Mouse (Mus musculus) hindbrain, embryonic 12.5 days (tissue): ENCODE measurements around the gene Dnaic2. TPM values are rescaled to one million over a fixed set of nuclear protein-coding genes. Genes with fewer than 3 reads are reported as not detected.

ENCODE experiments used
- ATAC-seq: fragments of 200-750 bp; cut with Nextera tagmentation; 2 replicates; pipeline ENCODE4 v1.8.0; 2017; ENCODE audit warnings: moderate TSS enrichment; ENCODE audit not compliant: low FRiP score
- H3K27ac ChIP-seq: fragments of 300-500 bp; sonication (generic); 2 replicates; pipeline ENCODE4 v1.5.1; 2016; ENCODE audit warnings: mild to moderate bottlenecking
- H3K27me3 ChIP-seq: fragments of 300-500 bp; sonication (generic); 2 replicates; pipeline ENCODE4 v1.6.1; 2016; ENCODE audit warnings: mild to moderate bottlenecking
- H3K36me3 ChIP-seq: fragments of 300-500 bp; sonication (generic); 2 replicates; pipeline ENCODE4 v1.6.1; 2016; ENCODE audit warnings: mild to moderate bottlenecking
- H3K4me1 ChIP-seq: fragments of 300-500 bp; sonication (generic); 2 replicates; pipeline ENCODE4 v1.6.1; 2016
- H3K4me2 ChIP-seq: fragments of 300-500 bp; sonication (generic); replicated peaks from 2 replicates; pipeline ENCODE4 v1.6.1; 2016; ENCODE audit warnings: mild to moderate bottlenecking
- H3K4me3 ChIP-seq: fragments of 300-500 bp; sonication (generic); 2 replicates; pipeline ENCODE4 v1.5.1; 2016; ENCODE audit warnings: mild to moderate bottlenecking
- H3K9ac ChIP-seq: fragments of 300-500 bp; sonication (generic); 2 replicates; pipeline ENCODE4 v1.6.1; 2016; ENCODE audit warnings: mild to moderate bottlenecking, moderate library complexity
- H3K9me3 ChIP-seq: fragments of 300-500 bp; sonication (generic); replicated peaks from 2 replicates; pipeline ENCODE4 v1.6.1; 2016; ENCODE audit warnings: mild to moderate bottlenecking
- WGBS: fragments of 180-500 bp; shearing (Covaris S2); methylation state at CpG from one replicate; pipeline ENCODE4 v1.1.7; 2016; 5-methylcytosine and 5-hydroxymethylcytosine counted together
- polyA plus RNA-seq: library from polyadenylated mRNA; unstranded; fragments of >200 nt; fragmentation: Nextera tagmentation; extraction: Ambion mirVana; gene quantifications from 2 replicates; pipeline ENCODE4 v1.2.1, GENCODE M21; 2016

The Dnaic2 gene
- polyA plus RNA-seq, 1 experiment from 2014 or later: 3.3 TPM

GRCm38 (mm10) chr11:114729832-114730363, 2.7 kb downstream of the Dnaic2 start:
- no peak for ATAC-seq

GRCm38 (mm10) chr11:114731711-114732110, 4.5 kb downstream of the Dnaic2 start:
- Histone ChIP-seq H3K9ac (no peak overlapping the region), H3K27me3 (peaks cover 11% of the 10 kb centered on the region; the same call in 1 of the 2 replicates), H3K36me3 (no peaks in the 10 kb centered on the region), H3K4me2 (no peak overlapping the region), H3K9me3 (no peaks in the 10 kb centered on the region), H3K4me3 (no peak overlapping the region), H3K4me1 (peaks cover 27% of the 10 kb centered on the region), H3K27ac (no peak overlapping the region)
- WGBS: 78% methylated on average over 4 of the region's 4 CpGs
- ATAC-seq: no peak

More at GRCm38 (mm10) chr11:114729832-114730363, 2.7 kb downstream of the Dnaic2 start:
- H3K27ac ChIP-seq: no peak overlapping the region
- H3K9me3 ChIP-seq: no peaks in the 10 kb centered on the region
- peaks cover 11% of the 10 kb centered on the region; the same call in 1 of the 2 replicates for H3K27me3 ChIP-seq
- peaks cover 32% of the 10 kb centered on the region for H3K4me1 ChIP-seq
- no peak overlapping the region for H3K9ac ChIP-seq
- WGBS: 52% methylated on average over 6 of the region's 6 CpGs
- H3K4me3 ChIP-seq: no peak overlapping the region
- no peak overlapping the region for H3K4me2 ChIP-seq
- no peaks in the 10 kb centered on the region for H3K36me3 ChIP-seq

GRCm38 (mm10) chr11:114732890-114733289, 5.7 kb downstream of the Dnaic2 start:
- no peaks in the 10 kb centered on the region for H3K36me3 ChIP-seq
- no peak overlapping the region for H3K4me3 ChIP-seq
- H3K9ac ChIP-seq: no peak overlapping the region
- H3K27ac ChIP-seq: no peak overlapping the region
- 83% methylated on average over 22 of the region's 22 CpGs for WGBS
- H3K9me3 ChIP-seq: no peaks in the 10 kb centered on the region
- peaks cover 19% of the 10 kb centered on the region for H3K4me1 ChIP-seq
- H3K27me3 ChIP-seq: peaks cover 7% of the 10 kb centered on the region; the same call in 1 of the 2 replicates
- H3K4me2 ChIP-seq: no peak overlapping the region
- no peak for ATAC-seq

- Histone ChIP-seq H3K27ac (no peak overlapping the region), H3K36me3 (no peaks in the 10 kb centered on the region), H3K4me3 (no peak overlapping the region), H3K27me3 (peaks cover 8% of the 10 kb centered on the region; the same call in 1 of the 2 replicates), H3K4me1 (peaks cover 11% of the 10 kb centered on the region), H3K4me2 (no peak overlapping the region), H3K9ac (no peak overlapping the region), H3K9me3 (no peaks in the 10 kb centered on the region)
- ATAC-seq: no peak
- WGBS: 89% methylated on average over 2 of the region's 2 CpGs
Observed at GRCm38 (mm10) chr11:114736111-114736510, 8.9 kb downstream of the Dnaic2 start.

- Histone ChIP-seq H3K9me3 (no peaks in the 10 kb centered on the region), H3K27ac (peak overlapping the region; percentile 48; the same call in 1 of the 2 replicates), H3K27me3 (peaks cover 8% of the 10 kb centered on the region; the same call in 1 of the 2 replicates), H3K4me2 (no peak overlapping the region), H3K36me3 (no peaks in the 10 kb centered on the region), H3K4me3 (no peak overlapping the region), H3K4me1 (peaks cover 21% of the 10 kb centered on the region), H3K9ac (no peak overlapping the region)
- WGBS: 23% methylated on average over 11 of the region's 11 CpGs
- no peak for ATAC-seq
Observed at GRCm38 (mm10) chr11:114736913-114737624, 9.9 kb downstream of the Dnaic2 start.

- Histone ChIP-seq H3K27me3 (peaks cover 18% of the 10 kb centered on the region), H3K9ac (no peak overlapping the region), H3K9me3 (no peaks in the 10 kb centered on the region), H3K4me3 (no peak overlapping the region), H3K4me2 (no peak overlapping the region), H3K36me3 (no peaks in the 10 kb centered on the region), H3K27ac (no peak overlapping the region), H3K4me1 (peaks cover 22% of the 10 kb centered on the region)
- ATAC-seq: no peak
- 27% methylated on average over 10 of the region's 10 CpGs for WGBS
Observed at GRCm38 (mm10) chr11:114740598-114740997, 13.4 kb downstream of the Dnaic2 start.

- Histone ChIP-seq H3K4me2 (peak overlapping the region; percentile 12; the same call in 1 of the 2 replicates), H3K27me3 (peaks cover 21% of the 10 kb centered on the region), H3K36me3 (no peaks in the 10 kb centered on the region), H3K27ac (0 out of 2 replicates have a peak overlapping the region, but pooled peaks have one; percentile 55), H3K4me1 (peaks cover 22% of the 10 kb centered on the region), H3K9me3 (no peaks in the 10 kb centered on the region), H3K4me3 (no peak overlapping the region), H3K9ac (no peak overlapping the region)
- peak; percentile 81 for ATAC-seq
- 7% methylated on average over 6 of the region's 6 CpGs for WGBS
Observed at GRCm38 (mm10) chr11:114741451-114741850, 14.2 kb downstream of the Dnaic2 start.

- Histone ChIP-seq H3K36me3 (no peaks in the 10 kb centered on the region), H3K4me1 (peaks cover 18% of the 10 kb centered on the region), H3K9me3 (no peaks in the 10 kb centered on the region), H3K27ac (no peak overlapping the region), H3K4me2 (peak overlapping the region; percentile 39), H3K27me3 (peaks cover 22% of the 10 kb centered on the region), H3K4me3 (no peak overlapping the region), H3K9ac (0 out of 2 replicates have a peak overlapping the region, but pooled peaks have one; percentile 24)
- peak; percentile 8; the same call in 1 of the 2 replicates for ATAC-seq
- 2% methylated on average over 12 of the region's 12 CpGs for whole genome bisulfite sequencing
Observed at GRCm38 (mm10) chr11:114745134-114745533, 17.9 kb downstream of the Dnaic2 start.

- H3K4me1 ChIP-seq: no peaks in the 10 kb centered on the region
- no peak overlapping the region for H3K4me3 ChIP-seq
- H3K9me3 ChIP-seq: no peaks in the 10 kb centered on the region
- H3K36me3 ChIP-seq: no peaks in the 10 kb centered on the region
- WGBS: 86% methylated on average over 12 of the region's 12 CpGs
- peaks cover 18% of the 10 kb centered on the region for H3K27me3 ChIP-seq
- ATAC-seq: no peak
- H3K27ac ChIP-seq: no peak overlapping the region
- no peak overlapping the region for H3K9ac ChIP-seq
- H3K4me2 ChIP-seq: no peak overlapping the region
Observed at GRCm38 (mm10) chr11:114747564-114748138, 20.4 kb downstream of the Dnaic2 start.

- no peaks in the 10 kb centered on the region for H3K9me3 ChIP-seq
- no peak within 1 kb of the TSS for H3K27ac ChIP-seq
- H3K4me1 ChIP-seq: peaks cover 14% of the 10 kb centered on the region
- H3K36me3 ChIP-seq: no peaks in the 10 kb centered on the region
- peak within 1 kb of the TSS; percentile 75 for H3K4me2 ChIP-seq
- peak within 1 kb of the TSS; percentile 9 for H3K9ac ChIP-seq
- H3K27me3 ChIP-seq: peaks cover 32% of the 10 kb centered on the region
- 0 out of 2 replicates have a peak, but pooled peaks have one; percentile 40 for ATAC-seq
- peak within 1 kb of the TSS; percentile 44 for H3K4me3 ChIP-seq
- WGBS: 3% methylated on average over 48 of the region's 51 CpGs
Observed at GRCm38 (mm10) chr11:114764820-114765818, 37.9 kb downstream of the Dnaic2 start, which contains the start of gene Kif19a. Gene Kif19a (plus strand): TSS chr11:114765388.

GRCm38 (mm10) chr11:114769911-114770310, 42.7 kb downstream of the Dnaic2 start:
- WGBS: 39% methylated on average over 6 of the region's 6 CpGs
- ATAC-seq: no peak; the same call in 1 of the 2 replicates
- H3K27ac ChIP-seq: peak overlapping the region; percentile 31

More at GRCm38 (mm10) chr11:114769911-114770310, 42.7 kb downstream of the Dnaic2 start:
- H3K4me2 ChIP-seq: no peak overlapping the region
- peaks cover 21% of the 10 kb centered on the region for H3K27me3 ChIP-seq
- no peaks in the 10 kb centered on the region for H3K36me3 ChIP-seq
- H3K4me3 ChIP-seq: no peak overlapping the region
- H3K9ac ChIP-seq: no peak overlapping the region
- H3K9me3 ChIP-seq: no peaks in the 10 kb centered on the region
- H3K4me1 ChIP-seq: peaks cover 14% of the 10 kb centered on the region
